Mouse (Mus musculus) adrenal gland, postnatal 0 days (tissue): ENCODE results near the gene Lce1h. TPM values are rescaled to one million over a fixed set of nuclear protein-coding genes. Genes with fewer than 3 reads are reported as not detected.

Experiments
- polyA plus RNA-seq: library from polyadenylated mRNA; unstranded; fragments of >200 nt; fragmentation: Nextera tagmentation; extraction: Ambion mirVana; gene quantifications from 2 replicates; pipeline ENCODE4 v1.2.1, GENCODE M21; 2015

Gene Lce1h
- polyA plus RNA-seq: 0.93 TPM in 1 of 2 replicates, not detected in the other

DNA sequence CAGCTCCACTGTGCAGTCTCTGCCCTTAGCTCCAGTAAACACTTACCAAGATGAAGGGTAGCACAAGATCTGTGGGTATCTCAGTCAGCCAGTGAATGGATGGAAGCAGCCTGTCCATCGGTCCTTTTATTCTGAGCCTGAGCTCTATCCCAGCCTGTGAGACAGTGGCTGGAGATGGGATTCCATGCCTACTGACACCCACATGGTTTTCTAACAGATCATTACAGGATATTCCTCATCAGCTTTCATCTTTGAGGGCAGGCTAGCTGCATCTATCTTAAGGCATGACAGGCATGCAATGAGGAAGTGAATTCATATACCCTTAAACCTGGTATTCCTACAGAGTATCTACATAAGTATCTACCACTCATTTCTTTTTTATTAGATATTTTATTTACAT is at the start of gene Lce1h:
Lce1h (minus strand) TSS at position 101 of the 400 bp plus-strand sequence.

GRCm38 (mm10) chr3:92807791-92808190 is 42.9 kb upstream of the Lce1h start, which contains the start of gene Lce1k:
TSS of gene Lce1k (minus strand) at chr3:92807891.

GRCm38 (mm10) chr3:92790414-92790813 is 25.5 kb upstream of the Lce1h start, which contains the start of gene Lce1j:
TSS of gene Lce1j (minus strand) at chr3:92790514.

DNA sequence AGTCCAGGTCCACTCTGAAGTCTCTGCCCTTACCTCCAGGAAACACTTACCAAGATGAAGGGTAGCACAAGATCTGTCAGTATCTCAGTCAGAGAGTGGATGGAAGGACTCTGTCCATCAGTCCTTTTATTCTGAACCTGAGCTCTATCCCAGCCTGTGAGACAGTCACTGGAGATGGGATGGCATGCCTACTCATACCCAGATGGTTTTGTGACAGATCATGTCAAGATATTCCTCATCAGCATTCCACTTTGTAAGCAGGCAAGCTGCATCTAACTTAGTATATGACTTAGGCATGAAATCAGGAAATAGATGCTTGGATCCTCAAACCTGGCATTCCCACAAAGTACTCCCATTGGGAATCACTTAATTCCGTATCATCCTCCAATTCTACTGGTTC is 13.9 kb upstream of the Lce1h start, which contains the start of gene Lce1i:
Lce1i (minus strand) TSS at position 101 of the 400 bp plus-strand sequence.

GRCm38 (mm10) chr3:92752238-92752637 is 12.6 kb downstream of the Lce1h start, which contains the start of gene Lce1g:
TSS of gene Lce1g (minus strand) at chr3:92752338.

GRCm38 (mm10) chr3:92738996-92739395 is 25.9 kb downstream of the Lce1h start, which contains the start of gene Gm38119:
TSS of gene Gm38119 (minus strand) at chr3:92739096.

DNA sequence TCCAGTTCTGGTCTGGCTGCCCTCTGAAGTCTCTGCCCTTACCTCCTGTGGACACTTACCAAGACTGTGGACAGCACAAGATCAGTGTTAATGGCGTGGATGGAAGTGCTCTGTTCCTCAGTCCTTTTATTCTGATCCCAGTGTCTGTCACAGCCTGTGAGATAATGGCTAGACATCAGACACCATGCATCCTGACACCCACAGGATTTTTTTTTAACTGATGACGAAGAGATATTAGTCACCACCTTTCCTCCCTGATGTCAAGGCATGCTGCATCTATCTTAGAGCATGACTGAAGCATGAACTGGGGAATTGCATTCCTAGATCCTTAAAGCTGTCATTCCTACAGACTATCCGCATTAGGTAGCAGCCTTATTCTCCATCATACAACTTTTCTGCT is 44.6 kb downstream of the Lce1h start, which contains the start of gene Lce1f:
Lce1f (minus strand) TSS at position 101 of the 400 bp plus-strand sequence.

Other genes starting within 250 kb of the Lce1h start
- gene 2310046K23Rik, start 230.6 kb downstream of the Lce1h start, polyA plus RNA-seq: not detected in 2 replicates
- 0.38 TPM in 1 of 2 replicates, not detected in the other for gene Ivl, start 191.3 kb downstream of the Lce1h start, polyA plus RNA-seq
- 0.15 and 0.84 TPM in 2 replicates for gene Smcp, start 176.1 kb downstream of the Lce1h start, polyA plus RNA-seq
- gene 2210017I01Rik, start 157.6 kb downstream of the Lce1h start, polyA plus RNA-seq: not detected in 2 replicates
- 3.2 and 3.3 TPM in 2 replicates for gene Lce6a, start 143.4 kb downstream of the Lce1h start, polyA plus RNA-seq
- 0.71 TPM in 1 of 2 replicates, not detected in the other for gene Lce1a1, start 116.8 kb downstream of the Lce1h start, polyA plus RNA-seq
- 0.35 TPM in 1 of 2 replicates, not detected in the other for gene Lce1b, start 108.1 kb downstream of the Lce1h start, polyA plus RNA-seq
- 1.1 TPM in 1 of 2 replicates, not detected in the other for gene Lce1a2, start 94.8 kb downstream of the Lce1h start, polyA plus RNA-seq
- gene Lce1c, start 85.8 kb downstream of the Lce1h start, polyA plus RNA-seq: 2.4 TPM in 1 of 2 replicates, not detected in the other
- gene Lce1d, start 77.9 kb downstream of the Lce1h start, polyA plus RNA-seq: 0.91 TPM in 1 of 2 replicates, not detected in the other
- gene Lce1e, start 56.0 kb downstream of the Lce1h start, polyA plus RNA-seq: 1.1 TPM in 1 of 2 replicates, not detected in the other
- 1.1 TPM in 1 of 2 replicates, not detected in the other for gene Lce1f, start 44.7 kb downstream of the Lce1h start, polyA plus RNA-seq
- gene Gm38119, start 26.0 kb downstream of the Lce1h start, polyA plus RNA-seq: not detected in 2 replicates
- not detected in 2 replicates for gene Lce1g, start 12.7 kb downstream of the Lce1h start, polyA plus RNA-seq
- not detected in 2 replicates for gene Lce1i, start 13.8 kb upstream of the Lce1h start, polyA plus RNA-seq
- 0.61 TPM in 1 of 2 replicates, not detected in the other for gene Lce1j, start 25.4 kb upstream of the Lce1h start, polyA plus RNA-seq
- not detected in 2 replicates for gene Lce1k, start 42.8 kb upstream of the Lce1h start, polyA plus RNA-seq
- gene Kprp, start 62.2 kb upstream of the Lce1h start, polyA plus RNA-seq: 0.09 TPM in 1 of 2 replicates, not detected in the other
- 1.2 TPM in 1 of 2 replicates, not detected in the other for gene Lce1l, start 86.2 kb upstream of the Lce1h start, polyA plus RNA-seq
- 0.24 TPM in 1 of 2 replicates, not detected in the other for gene 2310050C09Rik, start 105.2 kb upstream of the Lce1h start, polyA plus RNA-seq
- gene Lce3a, start 161.2 kb upstream of the Lce1h start, polyA plus RNA-seq: 1.8 TPM in 1 of 2 replicates, not detected in the other
- gene Lce3b, start 167.9 kb upstream of the Lce1h start, polyA plus RNA-seq: 1.2 TPM in 1 of 2 replicates, not detected in the other
- gene Lce3c, start 179.4 kb upstream of the Lce1h start, polyA plus RNA-seq: 5.1 TPM in 1 of 2 replicates, not detected in the other
- gene Lce3d, start 192.3 kb upstream of the Lce1h start, polyA plus RNA-seq: not detected in 2 replicates
- 2.8 TPM in 1 of 2 replicates, not detected in the other for gene Lce3e, start 202.0 kb upstream of the Lce1h start, polyA plus RNA-seq
- 0.76 and 3.7 TPM in 2 replicates for gene Lce3f, start 227.2 kb upstream of the Lce1h start, polyA plus RNA-seq